Mouse (Mus musculus): ENCODE measurements at regions not wholly inside any gene's neighbourhood (a gene's known extent, or its start where the extent isn't known, plus 50 kb on each side); places are given as distances from the start of the nearest gene placed in this dataset.

- no peak for DNase-seq (ENCODE audit: low read depth, low spot score)
- WGBS: 62% methylated on average over 9 of the region's 9 CpGs
Measured at GRCm38 (mm10) chr5:101040488-101040887, 195.0 kb downstream of the Gpat3 start.

GRCm38 (mm10) chr5:101032968-101033367, 187.5 kb downstream of the Gpat3 start:
- no peak for DNase-seq (ENCODE audit: low read depth, low spot score)
- 41% methylated on average over 16 of the region's 16 CpGs for WGBS

- DNase-seq (ENCODE audit: low read depth, low spot score): no peak
- WGBS: 62% methylated on average over 12 of the region's 12 CpGs
Measured at GRCm38 (mm10) chr5:101032147-101032900, 186.8 kb downstream of the Gpat3 start.

GRCm38 (mm10) chr5:101024796-101025195, 179.3 kb downstream of the Gpat3 start:
- no peak for DNase-seq (ENCODE audit: low read depth, low spot score)
- WGBS: 65% methylated on average over 5 of the region's 5 CpGs

GRCm38 (mm10) chr5:101023784-101024183, 178.3 kb downstream of the Gpat3 start:
- whole genome bisulfite sequencing: 74% methylated on average over 8 of the region's 8 CpGs
- no peak for DNase-seq (ENCODE audit: low read depth, low spot score)

GRCm38 (mm10) chr5:101020784-101021183, 175.3 kb downstream of the Gpat3 start:
- WGBS: 11% methylated on average over 11 of the region's 11 CpGs
- DNase-seq (ENCODE audit: low read depth, low spot score): no peak

- no peak for DNase-seq (ENCODE audit: low read depth, low spot score)
- 75% methylated on average over 5 of the region's 5 CpGs for WGBS
Measured at GRCm38 (mm10) chr5:101013844-101014243, 168.3 kb downstream of the Gpat3 start.

- DNase-seq (ENCODE audit: low read depth, low spot score): no peak
- WGBS: 61% methylated on average over 3 of the region's 3 CpGs
Measured at GRCm38 (mm10) chr5:101005216-101005615, 159.7 kb downstream of the Gpat3 start.

GRCm38 (mm10) chr5:101000436-101000835, 154.9 kb downstream of the Gpat3 start:
- WGBS: 84% methylated on average over 6 of the region's 6 CpGs
- DNase-seq (ENCODE audit: low read depth, low spot score): no peak

GRCm38 (mm10) chr5:100992365-100992764, 146.9 kb downstream of the Gpat3 start:
- no peak for DNase-seq (ENCODE audit: low read depth, low spot score)
- 61% methylated on average over 2 of the region's 2 CpGs for WGBS

- WGBS: 21% methylated on average over 5 of the region's 5 CpGs
- peak; percentile 1 for DNase-seq (ENCODE audit: low read depth, low spot score)
Measured at GRCm38 (mm10) chr5:100991626-100992025, 146.1 kb downstream of the Gpat3 start.

- 80% methylated on average over 10 of the region's 10 CpGs for WGBS
- no peak for DNase-seq (ENCODE audit: low read depth, low spot score)
Measured at GRCm38 (mm10) chr5:100982573-100982936, 137.0 kb downstream of the Gpat3 start.

- no peak for DNase-seq (ENCODE audit: low read depth, low spot score)
- WGBS: 75% methylated on average over 18 of the region's 18 CpGs
Measured at GRCm38 (mm10) chr5:100981849-100982572, 136.5 kb downstream of the Gpat3 start.

GRCm38 (mm10) chr5:100976736-100977135, 131.2 kb downstream of the Gpat3 start:
- no peak for DNase-seq (ENCODE audit: low read depth, low spot score)
- WGBS: 68% methylated on average over 2 of the region's 2 CpGs

- no peak for DNase-seq (ENCODE audit: low read depth, low spot score)
Measured at GRCm38 (mm10) chr5:100951210-100951609, 105.7 kb downstream of the Gpat3 start.

More at GRCm38 (mm10) chr5:100951210-100951609, 105.7 kb downstream of the Gpat3 start:
- 53% methylated on average over 15 of the region's 15 CpGs for WGBS
